Mouse (Mus musculus) thymus, postnatal 4 days (tissue): ENCODE results near the gene Aff2.

Experiments
- DNase-seq: peaks from one replicate; pipeline ENCODE4 v3.0.0; 2021

Gene Aff2

GRCm38 (mm10) chrX:69801890-69802439 is 441.9 kb downstream of the Aff2 start:
- no peak for DNase-seq

DNA sequence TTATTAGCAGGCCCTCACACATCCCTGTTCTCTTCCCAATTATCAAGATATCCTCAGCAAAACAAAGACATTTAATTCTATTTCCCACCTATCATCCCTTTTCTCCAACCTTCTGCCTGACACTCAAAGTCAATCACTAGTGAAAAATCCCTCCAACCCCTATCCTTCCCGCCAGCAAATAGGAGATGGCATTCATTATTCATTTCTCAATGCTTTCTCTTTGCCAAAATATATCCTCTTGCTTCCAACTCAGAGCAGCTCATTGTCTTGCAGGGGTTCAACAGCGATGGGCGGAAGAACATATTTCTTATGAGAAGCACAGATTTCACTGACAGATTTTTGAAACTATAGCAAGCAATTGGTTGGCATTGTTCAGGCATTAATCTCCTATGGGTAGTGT is 442.4 kb downstream of the Aff2 start:
- DNase-seq: no peak

DNA sequence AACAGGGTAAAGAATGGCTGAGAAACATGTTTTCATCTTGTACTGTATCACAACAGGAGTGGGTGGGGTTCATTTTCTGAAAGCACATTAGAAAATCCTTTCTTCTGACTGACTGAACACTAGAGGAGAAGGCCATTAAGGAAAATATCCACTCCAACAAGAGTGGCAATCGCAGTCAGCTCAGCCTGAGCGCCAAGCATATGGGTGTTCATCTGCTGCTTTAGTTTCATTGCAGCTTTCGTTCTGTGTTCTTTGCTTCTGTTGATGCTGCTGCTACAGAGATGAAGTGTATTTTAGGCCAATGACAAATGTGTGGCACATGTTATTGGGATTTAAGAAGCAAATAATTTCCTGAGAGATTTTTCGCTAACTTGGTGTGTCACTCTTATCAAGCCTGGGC is 451.7 kb downstream of the Aff2 start:
- DNase-seq: no peak

DNA sequence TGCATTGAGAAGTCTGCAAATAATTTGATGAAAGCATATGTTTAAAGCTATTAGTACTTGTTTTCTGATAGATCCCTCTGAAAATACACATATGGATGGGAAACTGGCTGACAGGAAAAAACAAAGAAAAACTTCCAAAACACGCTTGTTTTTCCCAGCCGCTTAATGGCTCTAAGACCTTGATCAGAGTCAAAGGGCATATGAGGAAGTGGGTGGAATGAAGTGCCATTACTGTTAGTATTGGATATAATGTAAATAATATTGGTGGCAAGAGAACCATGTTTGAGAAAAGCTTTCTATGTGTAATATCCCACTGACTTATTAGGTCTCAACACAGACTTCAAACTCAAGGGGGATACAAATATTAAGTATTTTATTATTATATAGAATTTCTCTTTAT is 455.0 kb downstream of the Aff2 start:
- DNase-seq: no peak

DNA sequence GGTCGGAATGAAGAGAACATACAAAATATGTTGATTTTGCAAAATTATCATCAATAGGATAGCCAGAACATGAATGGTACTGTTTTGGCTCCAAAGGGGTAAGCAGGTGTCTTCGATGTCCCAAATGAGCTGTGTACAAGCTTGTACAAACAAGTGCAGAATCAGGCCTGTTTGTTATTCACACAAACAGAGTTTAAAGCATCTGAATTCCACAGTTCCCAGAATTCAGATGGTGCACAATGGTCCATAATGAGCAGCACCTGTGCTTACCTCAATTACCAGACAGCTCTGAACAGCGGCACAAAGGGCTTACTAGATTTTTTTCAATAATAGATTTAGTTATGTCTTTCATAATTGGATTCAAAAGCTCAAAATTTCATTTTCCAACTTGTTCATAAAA is 457.6 kb downstream of the Aff2 start:
- DNase-seq: no peak

- no peak for DNase-seq
Observed at GRCm38 (mm10) chrX:69818188-69818587, 458.1 kb downstream of the Aff2 start.

DNA sequence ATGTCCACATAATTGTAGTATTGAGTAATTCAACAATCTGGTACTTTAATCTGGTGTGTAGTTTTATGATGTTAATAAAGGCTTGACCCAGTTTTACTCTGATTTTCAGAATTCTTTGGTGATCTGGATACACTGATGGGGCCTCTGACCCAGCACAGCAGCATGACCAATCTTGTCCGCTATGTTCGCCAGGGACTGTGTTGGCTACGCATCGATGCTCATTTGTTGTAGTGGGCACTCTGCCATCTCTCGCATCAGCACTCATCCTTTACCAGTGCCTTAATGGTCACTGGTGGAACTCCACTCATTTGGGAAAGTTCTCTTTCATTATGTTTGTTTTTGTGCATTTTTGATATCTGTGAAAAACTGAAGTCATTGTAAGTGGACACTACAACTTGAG is 507.5 kb downstream of the Aff2 start:
- DNase-seq: no peak

DNA sequence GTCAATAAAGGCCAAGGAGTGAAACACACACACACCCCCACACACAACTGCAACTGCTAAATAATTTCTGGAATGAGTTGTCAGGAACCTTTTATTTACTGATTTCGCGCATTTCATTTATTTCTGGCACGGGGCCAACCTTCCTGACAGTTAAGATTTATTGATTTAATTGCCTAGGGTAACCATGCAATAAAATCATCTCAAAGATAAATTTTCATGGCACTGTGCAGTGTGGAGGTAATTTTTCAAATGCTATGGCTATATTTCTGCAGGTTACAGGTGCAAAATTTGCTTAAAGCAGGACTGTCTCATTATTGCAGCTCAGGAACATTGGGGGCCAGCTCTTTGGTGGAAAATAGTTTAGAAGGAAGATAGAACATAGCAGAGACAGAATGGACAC is 531.6 kb downstream of the Aff2 start:
- no peak for DNase-seq
